Mouse (Mus musculus): ENCODE results near the gene Nceh1. TPM values are rescaled to one million over a fixed set of nuclear protein-coding genes. Genes with fewer than 3 reads are reported as not detected.

Gene Nceh1
- total and polyA plus RNA-seq, 2 experiments from 2014 or later = 30.2 to 33.6 TPM

DNA sequence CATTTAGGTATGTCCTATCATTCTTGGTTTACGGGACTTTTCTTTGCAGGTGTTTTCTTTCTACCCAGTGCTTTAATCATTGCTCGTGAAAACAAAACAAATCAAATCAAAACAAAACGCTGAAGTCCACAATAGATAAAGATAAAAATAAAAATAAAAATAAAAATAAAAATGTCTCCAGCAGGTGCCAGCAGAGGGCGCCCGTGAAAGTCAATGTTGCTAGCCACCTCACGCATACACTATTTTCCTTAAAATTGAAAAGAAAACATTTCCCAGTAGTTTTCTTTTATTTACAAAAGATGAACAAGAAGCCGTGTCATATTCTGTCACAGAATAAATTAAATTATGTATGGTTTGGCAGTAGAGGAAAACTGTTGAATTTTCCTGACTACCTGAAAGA, 68.2 kb downstream of the Nceh1 start:
- H3K4me3 ChIP-seq (ENCODE audit: low read depth, low read length) = no peak overlapping the region
- no peaks in the 10 kb centered on the region for H3K9me3 ChIP-seq (ENCODE audit: low read length)
- WGBS = 40% methylated on average over 7 of the region's 7 CpGs
- TF ChIP-seq CTCF (IDR thresholded peaks at IDR 0.05) = peak; percentile 61
- H3K9ac ChIP-seq (replicated peaks; ENCODE audit: low read length, poor library complexity, severe bottlenecking) = no peak overlapping the region
- no peak for DNase-seq (ENCODE audit: low spot score)
- no peaks in the 10 kb centered on the region for H3K27me3 ChIP-seq (ENCODE audit: insufficient read depth, low read length)
- no peak for ATAC-seq (ENCODE audit: low FRiP score)
- H3K27ac ChIP-seq (ENCODE audit: low read depth, low read length) = no peak overlapping the region
- H3K4me1 ChIP-seq (ENCODE audit: insufficient read depth, low read length) = no peaks in the 10 kb centered on the region
- no peak overlapping the region for H3K4me2 ChIP-seq (ENCODE audit: low read depth, low read length, poor library complexity, severe bottlenecking)
- H3K36me3 ChIP-seq (ENCODE audit: insufficient read depth, low read length) = no peaks in the 10 kb centered on the region

- WGBS = 90% methylated on average over 10 of the region's 10 CpGs
- TF ChIP-seq CTCF (IDR thresholded peaks at IDR 0.05) = no peak
- DNase-seq (ENCODE audit: low spot score) = no peak
Observed at GRCm38 (mm10) chr3:27258461-27258860, 75.7 kb downstream of the Nceh1 start.

DNA sequence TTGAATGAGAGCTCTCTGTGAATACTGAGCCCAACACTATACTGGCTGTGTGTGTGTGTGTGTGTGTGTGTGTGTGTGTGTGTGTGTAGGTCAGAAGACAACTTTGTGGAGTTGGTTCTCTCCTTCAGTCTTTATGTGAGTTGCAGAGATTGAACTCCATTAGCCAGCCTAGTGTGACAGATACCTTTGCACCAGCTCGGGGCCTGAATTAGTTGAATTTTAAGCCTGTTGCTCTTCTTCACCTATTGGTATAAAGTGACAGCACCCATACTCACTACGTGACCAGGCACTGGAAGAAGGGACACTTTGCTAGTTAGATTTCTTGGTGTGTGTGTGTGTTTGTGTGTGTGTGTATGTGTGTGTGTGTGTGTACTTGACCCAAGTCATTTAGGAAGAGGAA, 77.6 kb downstream of the Nceh1 start:
- 95% methylated on average over 2 of the region's 2 CpGs for WGBS
- H3K9me3 ChIP-seq (ENCODE audit: low read length) = no peaks in the 10 kb centered on the region
- no peak overlapping the region for H3K4me3 ChIP-seq (ENCODE audit: low read depth, low read length)
- H3K9ac ChIP-seq (replicated peaks; ENCODE audit: low read length, poor library complexity, severe bottlenecking) = no peak overlapping the region
- no peak overlapping the region for H3K27ac ChIP-seq (ENCODE audit: low read depth, low read length)
- H3K4me1 ChIP-seq (ENCODE audit: insufficient read depth, low read length) = no peaks in the 10 kb centered on the region
- DNase-seq (ENCODE audit: low spot score) (no peak), ATAC-seq (ENCODE audit: low FRiP score) (no peak)
- no peak for TF ChIP-seq CTCF (IDR thresholded peaks at IDR 0.05)
- no peak overlapping the region for H3K4me2 ChIP-seq (ENCODE audit: low read depth, low read length, poor library complexity, severe bottlenecking)
- no peaks in the 10 kb centered on the region for H3K36me3 ChIP-seq (ENCODE audit: insufficient read depth, low read length)
- no peaks in the 10 kb centered on the region for H3K27me3 ChIP-seq (ENCODE audit: insufficient read depth, low read length)

More at GRCm38 (mm10) chr3:27258461-27258860, 75.7 kb downstream of the Nceh1 start:
- Histone ChIP-seq H3K9me3 (ENCODE audit: low read length) (no peaks in the 10 kb centered on the region), H3K27ac (ENCODE audit: low read depth, low read length) (no peak overlapping the region), H3K4me1 (ENCODE audit: insufficient read depth, low read length) (no peaks in the 10 kb centered on the region), H3K9ac (replicated peaks; ENCODE audit: low read length, poor library complexity, severe bottlenecking) (no peak overlapping the region), H3K4me2 (ENCODE audit: low read depth, low read length, poor library complexity, severe bottlenecking) (no peak overlapping the region), H3K27me3 (ENCODE audit: insufficient read depth, low read length) (no peaks in the 10 kb centered on the region), H3K4me3 (ENCODE audit: low read depth, low read length) (no peak overlapping the region), H3K36me3 (ENCODE audit: insufficient read depth, low read length) (no peaks in the 10 kb centered on the region)
- ATAC-seq (ENCODE audit: low FRiP score) = no peak

DNA sequence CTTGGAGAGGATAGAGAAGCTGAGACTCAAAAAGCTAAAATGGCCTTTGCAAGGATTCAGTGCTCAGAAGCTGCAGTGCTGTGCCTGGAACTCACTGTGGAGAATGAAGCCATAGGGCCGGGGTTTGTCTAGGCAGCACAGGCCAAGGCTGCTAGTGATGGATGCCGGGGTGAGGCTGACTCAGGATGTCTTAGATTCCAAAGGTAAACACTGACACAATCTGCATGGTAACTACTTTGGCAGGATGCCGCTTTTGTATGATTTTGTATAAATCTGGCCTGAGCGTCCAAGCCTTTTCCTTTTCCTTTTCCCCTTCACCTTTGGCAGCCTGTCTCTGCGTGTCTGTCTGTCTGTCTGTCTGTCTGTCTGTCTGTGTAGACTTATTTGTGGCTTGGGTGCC, 84.6 kb downstream of the Nceh1 start:
- ATAC-seq (ENCODE audit: low FRiP score) = no peak
- Histone ChIP-seq H3K9ac (replicated peaks; ENCODE audit: low read length, poor library complexity, severe bottlenecking) (no peak overlapping the region), H3K9me3 (ENCODE audit: low read length) (no peaks in the 10 kb centered on the region), H3K27ac (ENCODE audit: low read depth, low read length) (no peak overlapping the region), H3K36me3 (ENCODE audit: insufficient read depth, low read length) (no peaks in the 10 kb centered on the region), H3K27me3 (ENCODE audit: insufficient read depth, low read length) (no peaks in the 10 kb centered on the region), H3K4me1 (ENCODE audit: insufficient read depth, low read length) (no peaks in the 10 kb centered on the region), H3K4me2 (ENCODE audit: low read depth, low read length, poor library complexity, severe bottlenecking) (no peak overlapping the region), H3K4me3 (ENCODE audit: low read depth, low read length) (no peak overlapping the region)
- DNase-seq (ENCODE audit: low spot score) = no peak
- TF ChIP-seq CTCF (IDR thresholded peaks at IDR 0.05) = no peak
- WGBS = 91% methylated on average over 5 of the region's 5 CpGs

GRCm38 (mm10) chr3:27267887-27268286, 85.1 kb downstream of the Nceh1 start:
- Histone ChIP-seq H3K27me3 (ENCODE audit: insufficient read depth, low read length) (no peaks in the 10 kb centered on the region), H3K4me1 (ENCODE audit: insufficient read depth, low read length) (no peaks in the 10 kb centered on the region), H3K9ac (replicated peaks; ENCODE audit: low read length, poor library complexity, severe bottlenecking) (no peak overlapping the region), H3K4me2 (ENCODE audit: low read depth, low read length, poor library complexity, severe bottlenecking) (no peak overlapping the region), H3K36me3 (ENCODE audit: insufficient read depth, low read length) (no peaks in the 10 kb centered on the region), H3K4me3 (ENCODE audit: low read depth, low read length) (no peak overlapping the region), H3K27ac (ENCODE audit: low read depth, low read length) (no peak overlapping the region), H3K9me3 (ENCODE audit: low read length) (no peaks in the 10 kb centered on the region)
- TF ChIP-seq CTCF (IDR thresholded peaks at IDR 0.05) = no peak
- WGBS = 67% methylated on average over 4 of the region's 4 CpGs
- no peak for ATAC-seq (ENCODE audit: low FRiP score)
- no peak for DNase-seq (ENCODE audit: low spot score)

GRCm38 (mm10) chr3:27269151-27269550, 86.4 kb downstream of the Nceh1 start:
- Histone ChIP-seq H3K9ac (replicated peaks; ENCODE audit: low read length, poor library complexity, severe bottlenecking) (no peak overlapping the region), H3K9me3 (ENCODE audit: low read length) (no peaks in the 10 kb centered on the region), H3K4me2 (ENCODE audit: low read depth, low read length, poor library complexity, severe bottlenecking) (no peak overlapping the region), H3K4me1 (ENCODE audit: insufficient read depth, low read length) (no peaks in the 10 kb centered on the region), H3K36me3 (ENCODE audit: insufficient read depth, low read length) (no peaks in the 10 kb centered on the region), H3K4me3 (ENCODE audit: low read depth, low read length) (no peak overlapping the region), H3K27me3 (ENCODE audit: insufficient read depth, low read length) (no peaks in the 10 kb centered on the region), H3K27ac (ENCODE audit: low read depth, low read length) (no peak overlapping the region)
- DNase-seq (ENCODE audit: low spot score) = no peak
- no peak for TF ChIP-seq CTCF (IDR thresholded peaks at IDR 0.05)
- ATAC-seq (ENCODE audit: low FRiP score) = no peak
- WGBS = 71% methylated on average over 4 of the region's 4 CpGs

All from midbrain, postnatal 0 days (tissue).